Mouse (Mus musculus): ENCODE measurements at regions not wholly inside any gene's neighbourhood (a gene's known extent, or its start where the extent isn't known, plus 50 kb on each side); places are given as distances from the start of the nearest gene placed in this dataset.
"Not testable (repeated sequence)": the region's sequence is repeated elsewhere in the genome, so short reads cannot be mapped to it uniquely, and the experiment has no call there.

GRCm38 (mm10) chr7:83438538-83439393 is 146.0 kb upstream of the Tmc3 start:
- H3K4me3 ChIP-seq: no peak overlapping the region
- 62% methylated on average over 7 of the region's 7 CpGs for WGBS
- H3K36me3 ChIP-seq: no peaks in the 10 kb centered on the region
- no peaks in the 10 kb centered on the region for H3K27me3 ChIP-seq (ENCODE audit: insufficient read depth, poor library complexity, severe bottlenecking)
- DNase-seq (ENCODE audit: low spot score): no peak
- peaks cover 10% of the 10 kb centered on the region; the same call in 1 of the 2 replicates for H3K4me1 ChIP-seq
- no peak overlapping the region for H3K27ac ChIP-seq
- H3K9me3 ChIP-seq: no peaks in the 10 kb centered on the region

GRCm38 (mm10) chr7:83443596-83444278 is 141.0 kb upstream of the Tmc3 start:
- WGBS: 46% methylated on average over 16 of the region's 16 CpGs
- no peaks in the 10 kb centered on the region for H3K27me3 ChIP-seq (ENCODE audit: insufficient read depth, poor library complexity, severe bottlenecking)
- no peak overlapping the region for H3K4me3 ChIP-seq
- H3K36me3 ChIP-seq: no peaks in the 10 kb centered on the region
- peaks cover 23% of the 10 kb centered on the region for H3K4me1 ChIP-seq
- H3K9me3 ChIP-seq: no peaks in the 10 kb centered on the region
- no peak for DNase-seq (ENCODE audit: low spot score)
- H3K27ac ChIP-seq: peak overlapping the region; percentile 74

- Histone ChIP-seq H3K27me3 (ENCODE audit: insufficient read depth, poor library complexity, severe bottlenecking) (no peaks in the 10 kb centered on the region), H3K27ac (peak overlapping the region; percentile 74), H3K4me3 (no peak overlapping the region), H3K4me1 (peaks cover 20% of the 10 kb centered on the region), H3K36me3 (no peaks in the 10 kb centered on the region), H3K9me3 (no peaks in the 10 kb centered on the region)
- DNase-seq (ENCODE audit: low spot score): no peak
- 71% methylated on average over 1 of the region's 1 CpGs for WGBS
Measured at GRCm38 (mm10) chr7:83444279-83444615, 140.5 kb upstream of the Tmc3 start.

- 38% methylated on average over 5 of the region's 5 CpGs for WGBS
- peaks cover 20% of the 10 kb centered on the region for H3K4me1 ChIP-seq
- 0 out of 2 replicates have a peak overlapping the region, but pooled peaks have one; percentile 74 for H3K27ac ChIP-seq
- no peaks in the 10 kb centered on the region for H3K27me3 ChIP-seq (ENCODE audit: insufficient read depth, poor library complexity, severe bottlenecking)
- no peaks in the 10 kb centered on the region for H3K36me3 ChIP-seq
- no peak overlapping the region for H3K4me3 ChIP-seq
- no peak for DNase-seq (ENCODE audit: low spot score)
- no peaks in the 10 kb centered on the region for H3K9me3 ChIP-seq
Measured at GRCm38 (mm10) chr7:83445181-83445926, 139.4 kb upstream of the Tmc3 start.

GRCm38 (mm10) chr7:83450346-83450745 is 134.4 kb upstream of the Tmc3 start:
- Histone ChIP-seq H3K36me3 (no peaks in the 10 kb centered on the region), H3K4me1 (peaks cover 21% of the 10 kb centered on the region), H3K9me3 (no peaks in the 10 kb centered on the region), H3K4me3 (no peak overlapping the region), H3K27ac (no peak overlapping the region), H3K27me3 (ENCODE audit: insufficient read depth, poor library complexity, severe bottlenecking) (no peaks in the 10 kb centered on the region)
- WGBS: 54% methylated on average over 3 of the region's 3 CpGs
- no peak for DNase-seq (ENCODE audit: low spot score)

- 8% methylated on average over 7 of the region's 7 CpGs for WGBS
- no peak overlapping the region for H3K27ac ChIP-seq
Measured at GRCm38 (mm10) chr7:83452309-83452708, 132.4 kb upstream of the Tmc3 start.

GRCm38 (mm10) chr7:83459520-83459919 is 125.2 kb upstream of the Tmc3 start:
- no peaks in the 10 kb centered on the region for H3K9me3 ChIP-seq
- no peaks in the 10 kb centered on the region for H3K27me3 ChIP-seq (ENCODE audit: insufficient read depth, poor library complexity, severe bottlenecking)
- no peaks in the 10 kb centered on the region for H3K36me3 ChIP-seq
- no peak overlapping the region for H3K27ac ChIP-seq
- no peak overlapping the region for H3K4me3 ChIP-seq
- no peaks in the 10 kb centered on the region for H3K4me1 ChIP-seq
- DNase-seq (ENCODE audit: low spot score): no peak
- WGBS: 62% methylated on average over 3 of the region's 3 CpGs

More at GRCm38 (mm10) chr7:83452309-83452708, 132.4 kb upstream of the Tmc3 start:
- Histone ChIP-seq H3K4me1 (peaks cover 18% of the 10 kb centered on the region), H3K36me3 (no peaks in the 10 kb centered on the region), H3K27me3 (ENCODE audit: insufficient read depth, poor library complexity, severe bottlenecking) (no peaks in the 10 kb centered on the region), H3K9me3 (no peaks in the 10 kb centered on the region), H3K4me3 (no peak overlapping the region)
- no peak for DNase-seq (ENCODE audit: low spot score)

GRCm38 (mm10) chr7:83467006-83467405 is 117.7 kb upstream of the Tmc3 start:
- H3K27ac ChIP-seq: no peak overlapping the region
- H3K36me3 ChIP-seq: no peaks in the 10 kb centered on the region
- no peaks in the 10 kb centered on the region for H3K4me1 ChIP-seq
- no peak overlapping the region for H3K4me3 ChIP-seq
- H3K9me3 ChIP-seq: no peaks in the 10 kb centered on the region
- WGBS: 72% methylated on average over 8 of the region's 8 CpGs
- no peaks in the 10 kb centered on the region for H3K27me3 ChIP-seq (ENCODE audit: insufficient read depth, poor library complexity, severe bottlenecking)
- no peak for DNase-seq (ENCODE audit: low spot score)

- H3K27ac ChIP-seq; H3K9me3 ChIP-seq; H3K4me1 ChIP-seq; DNase-seq (ENCODE audit: low spot score); H3K36me3 ChIP-seq; H3K4me3 ChIP-seq; H3K27me3 ChIP-seq (ENCODE audit: insufficient read depth, poor library complexity, severe bottlenecking): not testable (repeated sequence)
- 85% methylated on average over 4 of the region's 4 CpGs for WGBS
Measured at GRCm38 (mm10) chr7:83469856-83470255, 114.9 kb upstream of the Tmc3 start.

GRCm38 (mm10) chr7:83471111-83471510 is 113.6 kb upstream of the Tmc3 start:
- WGBS: 87% methylated on average over 2 of the region's 2 CpGs
- Histone ChIP-seq H3K4me1 (0 out of 2 replicates have a peak, but pooled peaks cover 5% of the 10 kb centered on the region), H3K4me3 (no peak overlapping the region), H3K27me3 (ENCODE audit: insufficient read depth, poor library complexity, severe bottlenecking) (no peaks in the 10 kb centered on the region), H3K27ac (no peak overlapping the region), H3K36me3 (no peaks in the 10 kb centered on the region), H3K9me3 (no peaks in the 10 kb centered on the region)
- DNase-seq (ENCODE audit: low spot score): no peak

- 86% methylated on average over 2 of the region's 2 CpGs for WGBS
- Histone ChIP-seq H3K4me3 (no peak overlapping the region), H3K9me3 (no peaks in the 10 kb centered on the region), H3K4me1 (0 out of 2 replicates have a peak, but pooled peaks cover 5% of the 10 kb centered on the region), H3K36me3 (no peaks in the 10 kb centered on the region), H3K27me3 (ENCODE audit: insufficient read depth, poor library complexity, severe bottlenecking) (no peaks in the 10 kb centered on the region), H3K27ac (no peak overlapping the region)
- DNase-seq (ENCODE audit: low spot score): no peak
Measured at GRCm38 (mm10) chr7:83474471-83474870, 110.3 kb upstream of the Tmc3 start.

- Histone ChIP-seq H3K4me1 (0 out of 2 replicates have a peak, but pooled peaks cover 5% of the 10 kb centered on the region), H3K27me3 (ENCODE audit: insufficient read depth, poor library complexity, severe bottlenecking) (no peaks in the 10 kb centered on the region), H3K4me3 (no peak overlapping the region), H3K36me3 (no peaks in the 10 kb centered on the region), H3K9me3 (no peaks in the 10 kb centered on the region), H3K27ac (no peak overlapping the region)
- no peak for DNase-seq (ENCODE audit: low spot score)
- 88% methylated on average over 3 of the region's 3 CpGs for WGBS
Measured at GRCm38 (mm10) chr7:83474986-83475385, 109.7 kb upstream of the Tmc3 start.

Data from heart, embryonic 10.5 days (tissue).